Mouse (Mus musculus): ENCODE data around the gene Gm14744.
"Not testable (repeated sequence)": the region's sequence is repeated elsewhere in the genome, so short reads cannot be mapped to it uniquely, and the experiment has no call there.

Gm14744 gene

DNA sequence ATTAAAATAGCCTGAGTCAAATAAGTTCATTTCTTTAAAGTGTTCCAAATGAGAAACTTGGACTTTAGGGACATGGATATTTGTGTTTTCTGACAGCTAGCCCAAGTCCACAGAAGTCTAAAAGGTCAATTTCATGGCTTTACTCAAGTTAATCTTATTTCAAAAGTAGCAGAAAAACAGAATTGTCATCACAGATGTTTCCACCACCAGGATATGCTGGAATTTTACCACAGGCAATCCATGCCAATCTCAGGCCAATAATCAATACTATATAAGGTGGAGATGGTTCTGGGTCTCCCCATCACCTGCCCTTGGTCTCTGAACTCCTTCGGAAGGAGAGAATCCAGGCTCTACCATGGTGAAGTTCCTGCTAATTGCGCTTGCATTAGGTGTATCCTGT is at the start of gene Gm14744:
TSS of gene Gm14744 (plus strand) at position 301 of the 400 bp plus-strand sequence.
- DNase-seq, result not testable (repeated sequence)

DNA sequence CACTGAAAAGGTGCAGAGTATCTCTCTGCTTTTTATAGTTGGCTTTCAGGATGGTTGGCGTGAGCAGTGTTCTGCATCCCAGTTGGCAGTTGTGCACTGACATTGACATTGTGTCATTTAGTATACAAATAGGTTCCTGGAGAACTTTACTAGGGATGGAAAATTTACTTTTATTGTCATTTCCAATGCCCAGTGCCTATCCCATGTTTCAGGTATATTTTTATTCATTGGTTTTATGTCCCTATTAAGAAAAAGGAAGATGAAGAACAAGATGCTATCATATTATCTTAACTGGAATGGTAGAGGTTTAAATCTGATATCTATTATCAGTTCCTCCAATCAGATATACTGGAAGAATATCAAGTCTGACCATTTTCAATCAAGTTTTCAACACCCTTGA is 11.0 kb upstream of the Gm14744 start, which contains the start of gene Pbsn:
TSS of gene Pbsn (minus strand) at position 101 of the 400 bp plus-strand sequence.
- no peak for DNase-seq

DNA sequence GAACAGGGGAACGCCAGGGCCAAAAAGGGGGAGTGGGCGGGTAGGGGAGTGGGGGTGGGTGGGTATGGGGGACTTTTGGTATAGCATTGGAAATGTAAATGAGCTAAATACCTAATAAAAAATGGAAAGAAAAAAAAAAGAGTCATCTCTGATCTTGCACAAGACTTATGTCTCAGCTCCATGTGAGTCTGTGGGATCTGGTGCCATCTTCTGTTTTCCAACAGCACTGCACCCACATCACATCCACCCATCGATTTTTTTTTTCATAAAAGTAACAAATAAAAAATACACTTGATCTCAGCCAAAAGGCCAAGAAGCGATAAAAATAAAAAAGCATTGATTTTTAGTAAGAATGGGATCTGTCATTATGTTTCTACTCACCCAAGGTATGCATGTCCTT is 15.5 kb downstream of the Gm14744 start:
- DNase-seq, result not testable (repeated sequence)
